Comparison of ENCODE assay signal across 8 mouse cellular contexts in the genomic region with DNA sequence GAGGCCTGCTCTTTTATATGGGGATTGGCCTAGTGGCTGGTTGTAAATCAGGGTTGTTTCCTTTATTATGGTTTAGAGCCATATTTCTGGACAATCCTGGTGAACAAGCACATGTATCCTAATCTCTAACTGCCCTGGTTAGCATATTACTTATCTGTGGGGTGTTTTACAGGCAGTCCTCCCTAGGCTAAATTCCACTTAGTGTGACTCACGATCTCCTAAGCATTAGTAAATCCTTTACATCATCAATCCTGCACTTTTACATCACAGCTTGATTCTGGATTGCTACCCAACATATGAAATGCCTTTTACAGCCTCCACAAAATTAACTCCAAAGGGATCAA. TPM values are rescaled to one million over a fixed set of nuclear protein-coding genes. Genes with fewer than 3 reads are reported as not detected.
DNase-seq lines count a peak whose midpoint lies in the region; ATAC-seq and TF ChIP-seq lines count a peak whose summit lies in the region.

No protein-coding gene starts in this region.

- 0 out of 2 replicates have a peak, but pooled peaks cover 3% of the 10 kb centered on the region for H3K36me3 ChIP-seq in hindbrain, postnatal 0 days (ENCODE audit: insufficient read depth, low read length)
- H3K36me3 ChIP-seq in neural tube, embryonic 12.5 days = peaks cover 15% of the 10 kb centered on the region

- peak; percentile 5; the same call in 1 of the 2 replicates for ATAC-seq in hindbrain, postnatal 0 days
- ATAC-seq in neural tube, embryonic 12.5 days (ENCODE audit: low FRiP score, low read depth) = peak; percentile 8; the same call in 1 of the 2 replicates

- intact Hi-C loops in left cerebral cortex, adult 2 months (cut with DNase I) = loop anchor here (5.0 kb wide), 1 partner anchor 146 kb away; no protein-coding TSS in a partner anchor
- intact Hi-C loops in left cerebral cortex, postnatal 4 days (cut with DNase I) = no loop called here

- H3K9me3 ChIP-seq in hindbrain, postnatal 0 days (ENCODE audit: low read length) = no peaks in the 10 kb centered on the region
- no peaks in the 10 kb centered on the region for H3K9me3 ChIP-seq in neural tube, embryonic 12.5 days

- 8% methylated on average over 1 of the region's 1 CpGs for WGBS in hindbrain, postnatal 0 days
- 15% methylated on average over 1 of the region's 1 CpGs for whole genome bisulfite sequencing in neural tube, embryonic 12.5 days

- peak overlapping the region; percentile 68 for H3K9ac ChIP-seq in hindbrain, postnatal 0 days (replicated peaks; ENCODE audit: low read length)
- H3K9ac ChIP-seq in neural tube, embryonic 12.5 days = peak overlapping the region; percentile 68

- peak overlapping the region; percentile 64 for H3K4me2 ChIP-seq in hindbrain, postnatal 0 days (ENCODE audit: low read depth, low read length)
- peak overlapping the region; percentile 78 for H3K4me2 ChIP-seq in neural tube, embryonic 12.5 days (replicated peaks)

- H3K27me3 ChIP-seq in hindbrain, postnatal 0 days (ENCODE audit: insufficient read depth, low read length) = no peaks in the 10 kb centered on the region
- H3K27me3 ChIP-seq in neural tube, embryonic 12.5 days (replicated peaks) = no peaks in the 10 kb centered on the region

- TF ChIP-seq CTCF in left cerebral cortex, adult 2 months (IDR thresholded peaks at IDR 0.05) = no peak
- no peak for TF ChIP-seq CTCF in hindbrain, postnatal 0 days (IDR thresholded peaks at IDR 0.05; ENCODE audit: low read depth)

- peak overlapping the region; percentile 86 for H3K27ac ChIP-seq in left cerebral cortex, adult 2 months
- peak overlapping the region; percentile 83 for H3K27ac ChIP-seq in hindbrain, postnatal 0 days
- no peak overlapping the region for H3K27ac ChIP-seq in neural tube, embryonic 12.5 days

- no peak for DNase-seq in left cerebral cortex, adult 2 months (ENCODE audit: extremely low spot score in 1 of 2, low spot score in 2 of 2)
- no peak for DNase-seq in left cerebral cortex, adult 18-20 months (ENCODE audit: low spot score in 2 of 2)
- DNase-seq in brain, adult 2 months (ENCODE audit: low read depth, low spot score) = peak; percentile 46
- no peak for DNase-seq in hindbrain, postnatal 0 days (ENCODE audit: low spot score)
- DNase-seq in left cerebral cortex, postnatal 4 days = no peak
- no peak for DNase-seq in adrenal gland, postnatal 25 days
- no peak for DNase-seq in T-cell, adult 2 months (ENCODE audit: low spot score)

- no peaks in the 10 kb centered on the region for H3K4me1 ChIP-seq in hindbrain, postnatal 0 days (ENCODE audit: insufficient read depth, low read length)
- peaks cover 14% of the 10 kb centered on the region for H3K4me1 ChIP-seq in neural tube, embryonic 12.5 days

- H3K4me3 ChIP-seq in left cerebral cortex, adult 2 months = peak overlapping the region; percentile 92
- peak overlapping the region; percentile 69 for H3K4me3 ChIP-seq in hindbrain, postnatal 0 days (ENCODE audit: low read length)
- peak overlapping the region; percentile 63 for H3K4me3 ChIP-seq in neural tube, embryonic 12.5 days

RNA-seq across cellular contexts. Expression of a gene that starts 31.1 kb away (rescaled TPM):
- 10 to 100 TPM; 17.7 to 19.2 TPM for total RNA-seq in left cerebral cortex, adult 2 months (2021)
- total RNA-seq in left cerebral cortex, adult 18-20 months (2021) = 10 to 100 TPM; 18.6 to 22.3 TPM
- total RNA-seq in hindbrain, postnatal 0 days (2014; rRNA removed) = 8.3 and 8.8 TPM in 2 replicates
- polyA plus RNA-seq in hindbrain, postnatal 0 days (2015; fragmentation: Nextera tagmentation; extraction: Ambion mirVana) = 11.7 and 12.9 TPM in 2 replicates
- polyA plus RNA-seq in neural tube, embryonic 12.5 days (2016; fragmentation: Nextera tagmentation; extraction: Ambion mirVana) = 7.1 and 8.8 TPM in 2 replicates
- total RNA-seq in left cerebral cortex, postnatal 4 days (2021) = 10 to 100 TPM; 16.0 to 18.3 TPM
- total RNA-seq in adrenal gland, postnatal 25 days (2021) = 22.8 and 26.5 TPM in 2 replicates
